Mouse (Mus musculus): ENCODE measurements around the gene Tpp2.

- TF ChIP-seq CTCF (IDR thresholded peaks at IDR 0.05; ENCODE audit: insufficient read depth, low read length) (no peak), POLR2A (IDR thresholded peaks at IDR 0.05; ENCODE audit: borderline replicate concordance, extremely low read depth, low read depth, low read length) (no peak)
Observed at GRCm38 (mm10) chr1:43964381-43964780, 30.9 kb downstream of the Tpp2 start.

Measured in lung, adult 2 months (tissue).